Mouse (Mus musculus): ENCODE measurements at regions not wholly inside any gene's neighbourhood (a gene's known extent, or its start where the extent isn't known, plus 50 kb on each side); places are given as distances from the start of the nearest gene placed in this dataset.

GRCm38 (mm10) chr2:103893805-103894204 is 64.0 kb upstream of the Lmo2 start:
- DNase-seq = no peak

GRCm38 (mm10) chr2:103894981-103895676 is 62.7 kb upstream of the Lmo2 start:
- DNase-seq = peak; percentile 28

- no peak for DNase-seq
Observed at GRCm38 (mm10) chr2:103896160-103896559, 61.6 kb upstream of the Lmo2 start.

GRCm38 (mm10) chr2:103896814-103897213 is 61.0 kb upstream of the Lmo2 start:
- no peak for DNase-seq

GRCm38 (mm10) chr2:103899713-103900112 is 58.1 kb upstream of the Lmo2 start:
- no peak for DNase-seq

- peak; percentile 48 for DNase-seq
Observed at GRCm38 (mm10) chr2:103900384-103900783, 57.4 kb upstream of the Lmo2 start.

GRCm38 (mm10) chr2:103901457-103901856 is 56.3 kb upstream of the Lmo2 start:
- DNase-seq = peak; percentile 55

- no peak for DNase-seq
Observed at GRCm38 (mm10) chr2:103902777-103903176, 55.0 kb upstream of the Lmo2 start.

- no peak for DNase-seq
Observed at GRCm38 (mm10) chr2:103905681-103906080, 52.1 kb upstream of the Lmo2 start.

GRCm38 (mm10) chr2:103906581-103907184 is 51.1 kb upstream of the Lmo2 start:
- DNase-seq = peak; percentile 28

Data from kidney, postnatal 14 days (tissue).